In the genomic region with DNA sequence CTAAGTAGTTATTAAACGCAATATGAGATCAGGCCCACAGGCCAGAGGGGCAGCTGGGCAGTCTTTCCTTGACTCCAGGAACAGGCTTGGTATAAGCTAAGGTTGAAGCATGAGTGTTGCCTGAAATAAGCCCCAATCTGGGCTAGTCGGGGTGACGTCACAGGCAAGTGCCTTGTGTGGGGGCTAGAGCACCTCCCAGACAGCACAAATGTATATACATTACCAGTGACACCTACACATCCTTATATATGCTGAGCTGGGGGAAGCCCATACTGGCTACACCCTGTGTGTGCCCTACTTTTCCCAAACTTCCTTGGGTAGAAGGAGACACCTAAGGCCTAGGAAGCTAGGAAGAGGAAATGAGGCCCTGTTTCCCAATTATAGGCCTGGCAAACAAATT, we compare ENCODE assay signal across 14 mouse cellular contexts. TPM values are rescaled to one million over a fixed set of nuclear protein-coding genes. Genes with fewer than 3 reads are reported as not detected.
A peak's percentile ranks its signal among the peaks of the same experiment; 100 is the strongest.
DNase-seq lines count a peak whose midpoint lies in the region; ATAC-seq and TF ChIP-seq lines count a peak whose summit lies in the region.
"Had no signal": no experiment of that assay in that cellular context is flagged by ENCODE, and none has a peak within 500 bp of the region (broad histone marks: within the 10 kb centered on the region; RNA-seq: fewer than 3 reads in every experiment).

No protein-coding gene starts in this region.

- DNase-seq in embryonic facial prominence, embryonic 10.5 days (ENCODE audit: low spot score) = no peak
- DNase-seq in left cerebral cortex, adult 18-20 months (ENCODE audit: low spot score in 2 of 2) = peak; percentile 63 to 74
- no peak for DNase-seq in left cerebral cortex, adult 11 months (ENCODE audit: low spot score)
- peak; percentile 32 for DNase-seq in testis, postnatal 10 days (ENCODE audit: low spot score)
- no peak for DNase-seq in testis, postnatal 14 days (ENCODE audit: low spot score)
- DNase-seq in cerebellum, postnatal 36 days = no peak
- no peak for DNase-seq in kidney, adult 2 months
- DNase-seq: adrenal gland, postnatal 10 days; cerebellum, adult 9-10 months; kidney, adult 18-20 months; kidney, postnatal 25 days; thymus, adult 18-20 months had no signal

- no peak for TF ChIP-seq POLR2A in kidney, adult 2 months (IDR thresholded peaks at IDR 0.05; ENCODE audit: low read depth, low read length)

- no peaks in the 10 kb centered on the region for H3K27me3 ChIP-seq in embryonic facial prominence, embryonic 13.5 days
- peaks cover 8% of the 10 kb centered on the region; the same call in 1 of the 2 replicates for H3K27me3 ChIP-seq in embryonic facial prominence, embryonic 10.5 days (replicated peaks; ENCODE audit: low read depth, poor library complexity, severe bottlenecking)
- no peaks in the 10 kb centered on the region for H3K27me3 ChIP-seq in kidney, adult 2 months (replicated peaks; ENCODE audit: control insufficient read depth, insufficient read depth, low read length)
- H3K27me3 ChIP-seq: hindbrain, embryonic 15.5 days had no signal

- 85% methylated on average over 3 of the region's 3 CpGs for WGBS in embryonic facial prominence, embryonic 13.5 days
- 92% methylated on average over 3 of the region's 3 CpGs for WGBS in embryonic facial prominence, embryonic 10.5 days
- 98% methylated on average over 3 of the region's 3 CpGs for WGBS in kidney, adult 2 months

- no peak overlapping the region for H3K4me3 ChIP-seq in embryonic facial prominence, embryonic 13.5 days
- no peak overlapping the region for H3K4me3 ChIP-seq in embryonic facial prominence, embryonic 10.5 days
- H3K4me3 ChIP-seq in kidney, adult 2 months (ENCODE audit: insufficient read depth, low read depth, low read length) = no peak overlapping the region
- H3K4me3 ChIP-seq: hindbrain, embryonic 15.5 days had no signal

- no peak for TF ChIP-seq CTCF in kidney, adult 2 months (conservative IDR thresholded peaks at IDR 0.05; ENCODE audit: insufficient read depth, insufficient read length, low read depth, low read length)

- H3K9ac ChIP-seq in embryonic facial prominence, embryonic 13.5 days = peak overlapping the region; percentile 2; the same call in 1 of the 2 replicates
- H3K9ac ChIP-seq: hindbrain, embryonic 15.5 days had no signal

- ATAC-seq in embryonic facial prominence, embryonic 13.5 days (ENCODE audit: insufficient number of reproducible peaks, insufficient read depth, low FRiP score, low TSS enrichment, low read depth) = no peak

- peaks cover 17% of the 10 kb centered on the region for H3K36me3 ChIP-seq in embryonic facial prominence, embryonic 13.5 days
- peaks cover 38% of the 10 kb centered on the region for H3K36me3 ChIP-seq in embryonic facial prominence, embryonic 10.5 days (replicated peaks)
- no peaks in the 10 kb centered on the region for H3K36me3 ChIP-seq in kidney, adult 2 months (ENCODE audit: control insufficient read depth, insufficient read depth, low read length)

- no peak overlapping the region for H3K4me2 ChIP-seq in embryonic facial prominence, embryonic 13.5 days
- H3K4me2 ChIP-seq: hindbrain, embryonic 15.5 days had no signal

- no peaks in the 10 kb centered on the region for H3K9me3 ChIP-seq in embryonic facial prominence, embryonic 13.5 days
- H3K9me3 ChIP-seq in embryonic facial prominence, embryonic 10.5 days = no peaks in the 10 kb centered on the region
- H3K9me3 ChIP-seq: hindbrain, embryonic 15.5 days had no signal

- H3K4me1 ChIP-seq in embryonic facial prominence, embryonic 13.5 days = peaks cover 32% of the 10 kb centered on the region
- H3K4me1 ChIP-seq in embryonic facial prominence, embryonic 10.5 days = peaks cover 34% of the 10 kb centered on the region
- peaks cover 7% of the 10 kb centered on the region; the same call in 1 of the 2 replicates for H3K4me1 ChIP-seq in kidney, adult 2 months (ENCODE audit: control insufficient read depth, insufficient read depth, low read length)

- no peak overlapping the region for H3K27ac ChIP-seq in embryonic facial prominence, embryonic 13.5 days
- no peak overlapping the region for H3K27ac ChIP-seq in embryonic facial prominence, embryonic 10.5 days (replicated peaks)
- H3K27ac ChIP-seq in kidney, adult 2 months (ENCODE audit: insufficient read depth, low read depth, low read length) = no peak overlapping the region
- H3K27ac ChIP-seq: hindbrain, embryonic 15.5 days had no signal

RNA-seq across cellular contexts. Expression of a gene that starts 2.1 kb away (rescaled TPM):
- 63.9 and 64.0 TPM in 2 replicates for polyA plus RNA-seq in embryonic facial prominence, embryonic 13.5 days (2015; fragmentation: Nextera tagmentation; extraction: Ambion mirVana)
- 80.9 and 81.8 TPM in 2 replicates for polyA plus RNA-seq in embryonic facial prominence, embryonic 10.5 days (2016; fragmentation: Nextera tagmentation; extraction: Ambion mirVana)
- total RNA-seq in left cerebral cortex, adult 18-20 months (2021) = 100 to 1,000 TPM; 109 to 113 TPM
- 33.1 and 38.2 TPM in 2 replicates for polyA plus RNA-seq in kidney, adult 2 months (2012; rRNA removed)

Comparison
In these comparisons a context has a peak if more than half of its experiments do, and no peak if none do; other contexts are left out.
1. DNase-seq: peak in left cerebral cortex, adult 18-20 months (2 of 2) and testis, postnatal 10 days (single experiment); none in embryonic facial prominence, embryonic 10.5 days (single experiment), left cerebral cortex, adult 11 months (single experiment), testis, postnatal 14 days (single experiment), cerebellum, postnatal 36 days (0 of 2) and kidney, adult 2 months (single experiment).